Mouse (Mus musculus): ENCODE measurements around the gene Olfr328.
"Not testable (repeated sequence)": the region's sequence is repeated elsewhere in the genome, so short reads cannot be mapped to it uniquely, and the experiment has no call there.

- not testable (repeated sequence) for TF ChIP-seq CTCF (IDR thresholded peaks at IDR 0.05; ENCODE audit: insufficient read depth, low read length); POLR2A (IDR thresholded peaks at IDR 0.05; ENCODE audit: borderline replicate concordance, extremely low read depth, low read depth, low read length)
Measured at GRCm38 (mm10) chr11:58518916-58519315, 36.5 kb downstream of the Olfr328 start.
